Mouse (Mus musculus) cortical plate, adult 2 months (tissue): ENCODE measurements around the gene Anks6.

Experiments used
- CTCF ChIP-seq: fragments of 200-500 bp; IDR thresholded peaks from 2 replicates; pipeline ENCODE4 v1.5.1; 2011; ENCODE audit warnings: mild to moderate bottlenecking, control low read depth, low read length; ENCODE audit not compliant: insufficient read depth; ENCODE audit errors: extremely low read depth
- POLR2A ChIP-seq: fragments of 200-500 bp; IDR thresholded peaks from 2 replicates; pipeline ENCODE4 v1.6.1; 2011; ENCODE audit warnings: mild to moderate bottlenecking, low read length, control low read depth; ENCODE audit not compliant: insufficient read depth; ENCODE audit errors: extremely low read depth

DNA sequence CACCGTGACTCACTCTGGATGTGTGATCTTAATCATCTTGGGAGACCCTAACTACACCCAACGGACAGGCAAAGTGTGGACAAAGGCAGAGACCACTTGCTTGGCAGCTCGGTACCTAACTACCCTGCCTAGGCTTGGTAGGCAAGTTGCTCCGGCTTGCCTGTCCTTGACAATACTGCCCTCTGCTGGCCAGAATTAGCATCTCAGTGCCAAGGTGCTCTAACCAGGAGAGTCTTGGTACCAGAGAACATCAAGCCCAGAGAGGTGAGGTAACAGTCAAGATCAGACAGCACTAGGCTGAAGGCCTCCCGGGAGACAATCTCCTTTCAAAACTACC, 19.9 kb downstream of the Anks6 start:
- TF ChIP-seq CTCF (peak; percentile 99), POLR2A (no peak)
